Mouse (Mus musculus): Measurements from ENCODE around the gene Rab26. TPM values are rescaled to one million over a fixed set of nuclear protein-coding genes. Genes with fewer than 3 reads are reported as not detected.
A peak's percentile ranks its signal among the peaks of the same experiment; 100 is the strongest.

Rab26 gene
- total RNA-seq, 4 experiments from 2014 or later = 63.4 to 66.7 (median 65.6) TPM

DNA sequence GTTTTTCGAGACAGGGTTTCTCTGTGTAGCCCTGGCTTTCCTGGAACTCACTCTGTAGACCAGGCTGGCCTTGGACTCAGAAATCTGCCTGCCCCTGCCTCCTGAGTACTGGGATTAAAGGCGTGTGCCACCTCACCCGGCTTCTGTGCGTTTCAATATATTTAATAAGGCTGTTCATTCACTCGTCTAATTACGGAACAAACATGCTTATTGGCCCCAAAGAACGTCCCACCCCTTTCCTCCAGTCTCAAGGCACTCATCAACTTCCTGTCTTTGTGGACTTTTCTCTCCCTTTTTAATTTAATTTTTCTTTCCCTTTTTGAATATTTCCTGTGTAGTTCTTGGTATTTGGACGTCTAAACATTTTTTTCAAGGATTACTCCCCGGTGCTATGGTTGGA is 14.4 kb upstream of the Rab26 start:
- no peak for DNase-seq (ENCODE audit: low spot score in 2 of 2)

DNA sequence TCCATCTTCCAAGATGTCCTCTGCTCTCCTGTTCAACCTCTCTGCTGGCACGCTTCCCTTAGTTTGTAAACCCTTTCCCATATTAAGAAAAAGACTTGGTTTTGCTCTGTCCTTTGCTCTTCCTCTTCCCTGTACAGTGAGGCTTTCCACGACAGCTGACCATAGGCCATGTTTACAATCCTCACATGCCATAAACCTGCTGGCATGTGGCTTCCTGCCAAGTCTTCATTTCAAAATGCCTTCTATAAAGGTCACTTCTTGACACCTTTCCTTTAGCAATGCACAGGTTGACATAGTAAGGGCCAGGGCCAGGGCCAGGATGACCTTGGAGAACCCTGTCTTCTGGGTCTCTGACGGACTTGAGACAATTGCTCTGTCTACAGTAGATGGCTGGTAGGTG is 12.2 kb upstream of the Rab26 start:
- DNase-seq (ENCODE audit: low spot score in 2 of 2) = no peak

DNA sequence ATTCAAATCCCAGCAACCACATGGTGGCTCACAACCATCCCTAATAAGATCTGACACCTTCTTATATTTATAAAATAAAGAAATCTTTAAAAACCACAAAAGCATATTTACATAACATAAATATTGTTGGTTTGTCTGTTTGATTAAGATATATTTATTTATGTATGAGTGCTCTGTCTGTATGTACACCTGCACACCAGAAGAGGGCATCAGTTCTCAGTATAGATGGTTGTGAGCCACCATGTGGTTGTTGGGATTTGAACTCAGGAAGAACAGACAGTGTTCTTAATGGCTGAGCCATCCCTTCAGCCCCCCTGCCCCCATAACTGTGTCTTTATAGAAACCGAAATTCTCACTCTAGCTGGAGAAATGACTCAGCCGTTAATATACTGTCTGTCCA is 11.2 kb upstream of the Rab26 start:
- no peak for DNase-seq (ENCODE audit: low spot score in 2 of 2)

- DNase-seq (ENCODE audit: low spot score in 2 of 2) = no peak
These were observed 10.6 kb upstream of the Rab26 start for GRCm38 (mm10) chr17:24544613-24545012.

GRCm38 (mm10) chr17:24540375-24540774 is 6.4 kb upstream of the Rab26 start:
- DNase-seq (ENCODE audit: low spot score in 2 of 2) = no peak

GRCm38 (mm10) chr17:24538950-24539349 is 4.9 kb upstream of the Rab26 start:
- DNase-seq (ENCODE audit: low spot score in 2 of 2) = no peak

GRCm38 (mm10) chr17:24537536-24537935 is 3.5 kb upstream of the Rab26 start:
- DNase-seq (ENCODE audit: low spot score in 2 of 2) = no peak

DNA sequence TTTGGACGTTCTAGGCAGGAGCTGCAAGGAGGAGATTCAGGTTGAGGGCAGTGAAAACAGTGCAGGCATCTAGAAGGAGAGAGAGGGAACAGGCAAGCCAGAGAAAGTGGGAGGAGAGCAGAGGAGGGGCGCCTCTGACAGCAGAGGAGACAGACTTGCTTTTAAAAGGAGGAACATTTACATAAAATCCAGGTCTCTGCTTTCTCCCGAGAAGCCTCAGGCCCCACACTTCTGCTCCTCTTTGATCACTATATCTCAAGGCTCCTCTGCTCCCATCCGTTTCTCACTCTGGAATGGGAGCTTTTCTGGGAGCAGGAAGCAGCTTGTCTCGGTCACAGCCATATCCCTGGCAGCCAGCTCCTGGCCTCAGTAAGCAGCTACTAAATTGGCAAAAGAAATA is 1.3 kb upstream of the Rab26 start:
- DNase-seq (ENCODE audit: low spot score in 2 of 2) = no peak

DNA sequence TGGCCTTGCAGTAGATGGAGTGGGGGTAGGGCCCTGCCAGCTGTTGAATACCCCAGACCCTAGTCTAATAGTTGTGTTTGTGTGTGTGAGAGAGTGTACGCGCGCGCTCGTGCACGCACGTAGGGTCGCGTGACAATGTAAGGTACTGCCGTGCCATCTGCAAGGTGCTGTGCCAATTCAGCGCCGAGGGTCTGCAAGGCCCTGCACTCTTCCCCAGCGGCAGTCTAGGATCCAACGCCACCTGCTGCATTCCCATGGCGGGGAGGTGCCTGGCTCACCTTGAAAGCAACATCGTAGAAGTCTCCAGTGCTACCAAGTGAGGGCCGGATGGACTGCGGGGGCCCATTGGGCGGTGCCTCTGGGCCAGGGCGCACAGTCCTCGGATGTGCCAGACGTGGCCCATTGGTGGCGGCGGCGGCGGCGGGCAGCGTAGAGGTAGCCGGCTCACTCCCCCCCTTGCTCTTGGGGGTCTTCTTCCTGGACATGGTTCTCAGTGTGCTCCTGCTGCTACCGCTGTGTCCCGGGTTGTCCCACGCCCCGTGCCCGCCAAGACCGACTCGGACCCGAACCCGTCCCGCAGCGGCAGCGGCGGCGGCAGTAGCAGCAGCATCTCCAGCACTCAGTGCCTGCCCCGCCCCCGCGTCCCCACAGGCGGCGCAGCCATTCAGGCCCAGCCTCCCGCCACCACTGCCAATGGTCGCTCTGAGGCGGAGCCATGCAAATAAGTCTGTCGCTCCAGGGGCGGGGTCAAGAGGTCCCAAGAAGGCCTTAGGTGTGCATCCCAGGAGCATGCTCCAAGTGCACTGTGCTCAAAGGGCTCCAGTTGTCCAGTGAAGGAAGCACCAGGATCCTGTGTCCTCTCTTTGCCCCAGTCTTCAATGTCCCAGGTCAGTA is 664 bp downstream of the Rab26 start:
- DNase-seq (ENCODE audit: low spot score in 2 of 2) = peak; percentile 89 to 91

- no peak for DNase-seq (ENCODE audit: low spot score in 2 of 2)
These were observed 2.0 kb downstream of the Rab26 start for GRCm38 (mm10) chr17:24532045-24532444.

DNA sequence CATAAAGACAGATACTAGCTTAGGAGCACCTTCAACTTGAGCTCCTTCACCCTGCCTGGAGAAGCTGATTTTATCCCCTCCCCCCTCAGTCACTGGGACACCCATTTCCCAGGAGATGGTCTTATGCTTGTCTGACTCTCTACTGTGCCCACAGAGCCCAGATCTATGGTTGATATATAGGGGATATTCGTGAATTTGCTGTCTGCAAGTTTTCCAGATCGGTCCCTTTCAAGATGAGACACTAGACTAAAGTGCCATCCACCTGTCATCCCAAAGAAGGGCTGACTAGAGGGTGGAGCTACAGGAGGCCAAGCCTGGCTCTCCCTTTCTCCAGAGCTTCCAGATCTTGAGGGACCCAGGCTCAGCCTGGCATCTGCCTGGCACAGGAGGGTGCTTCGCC is 2.9 kb downstream of the Rab26 start:
- no peak for DNase-seq (ENCODE audit: low spot score in 2 of 2)

GRCm38 (mm10) chr17:24530361-24531050 is 3.5 kb downstream of the Rab26 start:
- no peak for DNase-seq (ENCODE audit: low spot score in 2 of 2)

GRCm38 (mm10) chr17:24529883-24530282 is 4.1 kb downstream of the Rab26 start:
- no peak for DNase-seq (ENCODE audit: low spot score in 2 of 2)

DNA sequence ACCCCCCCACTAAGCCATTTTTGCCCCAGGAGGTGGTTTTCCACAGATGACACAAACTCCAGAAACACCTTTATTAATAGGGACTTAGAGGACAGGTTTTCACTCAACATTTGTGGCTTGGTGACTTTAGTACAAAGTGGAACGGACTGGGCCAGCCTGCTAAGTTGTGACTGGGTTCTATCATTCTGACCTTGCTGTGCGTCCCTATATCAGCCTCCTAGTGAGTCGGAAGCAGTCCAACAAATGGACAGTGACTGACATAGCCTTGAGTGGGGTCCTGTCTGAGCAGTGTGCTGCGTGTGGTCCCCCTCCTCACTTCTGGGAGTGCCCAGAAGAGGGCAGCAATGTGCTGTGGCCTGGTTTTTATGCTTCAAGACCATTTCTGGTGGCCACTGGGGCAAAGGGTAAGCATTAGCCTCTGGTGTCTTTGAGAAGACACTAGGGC is 5.0 kb downstream of the Rab26 start:
- DNase-seq (ENCODE audit: low spot score in 2 of 2) = no peak

- no peak for DNase-seq (ENCODE audit: low spot score in 2 of 2)
These were observed 5.5 kb downstream of the Rab26 start for GRCm38 (mm10) chr17:24528560-24528918.

DNA sequence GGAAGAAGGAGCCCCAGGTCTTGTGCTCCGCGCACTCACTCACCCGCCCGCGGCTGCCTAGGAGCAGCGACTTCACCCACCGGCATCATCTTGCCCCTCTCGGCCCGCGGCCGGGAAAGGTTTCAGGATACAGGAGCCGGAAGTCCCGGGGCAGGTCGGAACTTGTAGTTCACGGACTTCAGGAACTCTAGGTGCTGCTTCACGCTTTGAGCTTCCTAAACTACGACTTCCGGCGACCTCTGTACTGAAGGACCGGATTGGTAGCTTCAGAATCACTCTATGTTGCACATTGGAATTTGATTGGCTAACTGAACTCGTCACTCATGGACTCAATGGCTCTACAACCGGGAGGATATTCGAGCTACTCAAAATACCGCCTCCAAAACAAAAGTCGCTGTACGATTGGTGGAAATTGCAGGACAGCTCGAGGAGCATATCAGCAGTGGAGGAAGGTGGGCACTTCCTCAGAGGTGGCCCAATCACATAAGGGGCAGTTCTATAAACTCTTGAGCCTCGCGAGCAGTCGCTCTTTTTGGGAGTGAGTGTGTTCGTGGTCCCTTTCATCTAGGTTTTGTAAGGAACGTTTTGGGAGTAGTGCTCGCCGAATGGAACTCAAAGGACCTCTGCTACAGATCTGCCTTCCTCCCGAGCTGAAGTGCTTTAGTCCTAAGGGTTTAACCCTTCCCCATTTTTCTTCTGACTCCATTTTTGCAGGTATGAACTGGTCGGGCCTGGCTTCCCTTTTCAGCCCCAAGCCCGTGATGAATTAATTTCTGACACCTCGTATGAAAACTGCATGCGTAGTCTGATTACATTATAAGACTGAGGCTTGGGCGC is 6.1 kb downstream of the Rab26 start, which contains the start of gene Traf7:
Gene Traf7 (minus strand): TSS at position 216 of the 837 bp plus-strand sequence.
- DNase-seq (ENCODE audit: low spot score in 2 of 2) = peak; percentile 94 to 99

- no peak for DNase-seq (ENCODE audit: low spot score in 2 of 2)
These were observed 6.7 kb downstream of the Rab26 start for GRCm38 (mm10) chr17:24527315-24527714.

DNA sequence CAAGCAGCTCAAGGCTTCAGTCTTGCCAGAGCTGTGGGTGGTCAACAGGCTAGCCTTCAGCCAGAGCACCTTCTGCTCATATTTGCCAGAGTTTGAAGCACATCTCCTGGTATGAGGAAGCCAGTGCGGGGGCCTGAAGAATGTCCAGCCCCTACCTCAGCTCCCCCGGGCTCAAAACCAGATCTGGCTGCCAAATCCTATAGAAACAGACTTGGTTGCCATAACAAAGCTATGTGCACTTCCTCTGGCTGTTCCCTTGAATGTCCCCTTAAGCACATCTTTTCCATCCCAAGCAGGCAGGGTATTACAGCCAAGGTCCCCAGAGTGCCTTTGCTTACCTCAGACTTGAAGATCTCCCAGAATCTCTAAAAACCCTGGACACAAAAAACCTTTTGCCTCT is 9.3 kb downstream of the Rab26 start:
- no peak for DNase-seq (ENCODE audit: low spot score in 2 of 2)

- DNase-seq (ENCODE audit: low spot score in 2 of 2) = no peak
These were observed 13.6 kb downstream of the Rab26 start for GRCm38 (mm10) chr17:24520450-24520849.

DNA sequence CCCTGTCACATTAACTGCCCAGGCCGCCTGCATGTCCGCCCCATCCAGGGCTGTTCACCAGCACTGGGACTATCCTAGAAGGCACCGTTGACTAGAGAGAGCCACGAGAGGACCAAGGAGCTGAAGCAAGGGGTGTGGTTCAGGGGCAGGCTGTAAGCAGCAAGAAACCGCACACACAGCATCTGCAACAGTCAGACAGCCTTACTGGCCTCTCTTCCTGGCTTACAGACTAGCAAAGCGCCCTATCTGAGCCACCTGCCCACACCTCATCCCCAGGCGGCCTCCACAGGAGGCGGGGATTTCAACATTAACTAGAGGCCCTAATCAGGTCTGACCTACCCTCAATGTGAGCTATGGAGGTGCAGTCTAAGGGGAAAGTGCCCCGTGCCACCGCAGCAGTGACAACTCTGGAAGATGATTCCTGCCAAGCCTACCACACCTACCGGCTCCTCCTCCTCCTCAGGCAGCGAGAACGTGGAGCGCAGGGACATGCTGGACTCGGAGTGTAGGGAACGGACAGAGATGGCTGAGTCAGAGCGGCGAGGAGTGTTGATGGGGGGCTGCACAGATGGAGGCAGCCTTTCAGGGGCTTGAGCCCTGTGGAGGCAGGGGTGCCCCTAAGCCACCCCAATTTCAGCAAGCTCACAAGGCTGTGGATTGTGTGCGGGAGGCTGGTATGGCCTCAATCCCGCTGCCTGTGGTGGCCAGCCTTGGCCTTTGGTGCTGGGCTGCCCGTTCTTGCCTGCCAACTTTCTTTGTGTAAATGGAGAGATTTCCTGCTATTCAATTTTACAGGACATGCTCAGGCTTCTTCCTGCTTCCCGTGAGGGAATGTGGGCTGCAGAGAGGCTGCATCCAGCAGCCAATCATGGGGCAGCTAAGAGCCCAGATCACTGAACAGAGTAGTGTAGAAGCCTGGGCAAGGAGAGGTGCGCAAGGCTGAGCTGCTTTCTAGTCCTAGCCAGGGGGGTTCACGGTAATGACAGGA is 19.4 kb downstream of the Rab26 start:
- DNase-seq (ENCODE audit: low spot score in 2 of 2) = no peak

Measured in layer of hippocampus, adult 8-10 months (tissue).